Mouse (Mus musculus): ENCODE data around the gene Golm1. TPM values are rescaled to one million over a fixed set of nuclear protein-coding genes. Genes with fewer than 3 reads are reported as not detected.

Gene Golm1
- total RNA-seq, 2 experiments from 2014 or later: 18.2 to 22.9 TPM

- intact Hi-C loops (cut with DNase I): loop anchor here (5.0 kb wide), 1 partner anchor 53 kb away; no protein-coding TSS in a partner anchor
Observed at GRCm38 (mm10) chr13:59674761-59675150, 855 bp downstream of the Golm1 start.

GRCm38 (mm10) chr13:59674215-59674614 lies 1.4 kb downstream of the Golm1 start:
- no peak for TF ChIP-seq CTCF (IDR thresholded peaks at IDR 0.05)
- H3K4me3 ChIP-seq: peak overlapping the region; percentile 84
- H3K27ac ChIP-seq: peak overlapping the region; percentile 84; the same call in 1 of the 2 replicates
- intact Hi-C loops (cut with DNase I): no loop called here
- DNase-seq (ENCODE audit: extremely low spot score in 1 of 2, low spot score in 2 of 2): no peak

More at GRCm38 (mm10) chr13:59674761-59675150, 855 bp downstream of the Golm1 start:
- H3K27ac ChIP-seq: peak overlapping the region; percentile 84; the same call in 1 of the 2 replicates
- TF ChIP-seq CTCF (IDR thresholded peaks at IDR 0.05): no peak
- H3K4me3 ChIP-seq: peak overlapping the region; percentile 84
- DNase-seq (ENCODE audit: extremely low spot score in 1 of 2, low spot score in 2 of 2): peak in 1 of 2 experiments; percentile 31

GRCm38 (mm10) chr13:59673597-59673996 lies 2.0 kb downstream of the Golm1 start:
- intact Hi-C loops (cut with DNase I): no loop called here
- Histone ChIP-seq H3K4me3 (no peak overlapping the region), H3K27ac (no peak overlapping the region)
- TF ChIP-seq CTCF (IDR thresholded peaks at IDR 0.05): no peak
- no peak for DNase-seq (ENCODE audit: extremely low spot score in 1 of 2, low spot score in 2 of 2)

GRCm38 (mm10) chr13:59672248-59672647 lies 3.4 kb downstream of the Golm1 start:
- no peak overlapping the region for H3K4me3 ChIP-seq
- TF ChIP-seq CTCF (IDR thresholded peaks at IDR 0.05): no peak
- DNase-seq (ENCODE audit: extremely low spot score in 1 of 2, low spot score in 2 of 2): no peak
- intact Hi-C loops (cut with DNase I): no loop called here
- no peak overlapping the region for H3K27ac ChIP-seq

GRCm38 (mm10) chr13:59671521-59671920 lies 4.1 kb downstream of the Golm1 start:
- no peak for DNase-seq (ENCODE audit: extremely low spot score in 1 of 2, low spot score in 2 of 2)
- intact Hi-C loops (cut with DNase I): no loop called here
- H3K4me3 ChIP-seq: no peak overlapping the region
- no peak for TF ChIP-seq CTCF (IDR thresholded peaks at IDR 0.05)
- no peak overlapping the region for H3K27ac ChIP-seq

- H3K27ac ChIP-seq: peak overlapping the region; percentile 26; the same call in 1 of the 2 replicates
- intact Hi-C loops (cut with DNase I): no loop called here
- no peak for DNase-seq (ENCODE audit: extremely low spot score in 1 of 2, low spot score in 2 of 2)
- TF ChIP-seq CTCF (IDR thresholded peaks at IDR 0.05): no peak
- H3K4me3 ChIP-seq: no peak overlapping the region
Observed at GRCm38 (mm10) chr13:59669946-59670345, 5.7 kb downstream of the Golm1 start.

- Histone ChIP-seq H3K4me3 (no peak overlapping the region), H3K27ac (peak overlapping the region; percentile 45)
- intact Hi-C loops (cut with DNase I): no loop called here
- DNase-seq (ENCODE audit: extremely low spot score in 1 of 2, low spot score in 2 of 2): no peak
- no peak for TF ChIP-seq CTCF (IDR thresholded peaks at IDR 0.05)
Observed at GRCm38 (mm10) chr13:59668501-59669093, 7.0 kb downstream of the Golm1 start.

- DNase-seq (ENCODE audit: extremely low spot score in 1 of 2, low spot score in 2 of 2): no peak
- no peak for TF ChIP-seq CTCF (IDR thresholded peaks at IDR 0.05)
- intact Hi-C loops (cut with DNase I): no loop called here
- H3K4me3 ChIP-seq: no peak overlapping the region
- no peak overlapping the region; the same call in 1 of the 2 replicates for H3K27ac ChIP-seq
Observed at GRCm38 (mm10) chr13:59667763-59668162, 7.8 kb downstream of the Golm1 start.

GRCm38 (mm10) chr13:59663939-59664712 lies 11.5 kb downstream of the Golm1 start:
- Histone ChIP-seq H3K27ac (no peak overlapping the region), H3K4me3 (no peak overlapping the region)
- no peak for DNase-seq (ENCODE audit: extremely low spot score in 1 of 2, low spot score in 2 of 2)
- no peak for TF ChIP-seq CTCF (IDR thresholded peaks at IDR 0.05)
- intact Hi-C loops (cut with DNase I): no loop called here

GRCm38 (mm10) chr13:59661966-59662365 lies 13.6 kb downstream of the Golm1 start:
- Histone ChIP-seq H3K4me3 (no peak overlapping the region), H3K27ac (no peak overlapping the region)
- TF ChIP-seq CTCF (IDR thresholded peaks at IDR 0.05): no peak
- no peak for DNase-seq (ENCODE audit: extremely low spot score in 1 of 2, low spot score in 2 of 2)
- intact Hi-C loops (cut with DNase I): no loop called here

GRCm38 (mm10) chr13:59661387-59661786 lies 14.2 kb downstream of the Golm1 start:
- Histone ChIP-seq H3K4me3 (no peak overlapping the region), H3K27ac (no peak overlapping the region)
- intact Hi-C loops (cut with DNase I): no loop called here
- no peak for DNase-seq (ENCODE audit: extremely low spot score in 1 of 2, low spot score in 2 of 2)
- no peak for TF ChIP-seq CTCF (IDR thresholded peaks at IDR 0.05)

GRCm38 (mm10) chr13:59660371-59660770 lies 15.2 kb downstream of the Golm1 start:
- no peak for DNase-seq (ENCODE audit: extremely low spot score in 1 of 2, low spot score in 2 of 2)
- TF ChIP-seq CTCF (IDR thresholded peaks at IDR 0.05): no peak
- Histone ChIP-seq H3K27ac (no peak overlapping the region), H3K4me3 (no peak overlapping the region)
- intact Hi-C loops (cut with DNase I): no loop called here
